Mouse (Mus musculus) spleen, adult 2 months (tissue): ENCODE results near the gene Ice1.

Experiments used
- CTCF ChIP-seq: fragments of 200-500 bp; IDR thresholded peaks from 2 replicates; pipeline ENCODE4 v1.5.1; 2011; ENCODE audit warnings: mild to moderate bottlenecking, inconsistent platforms; ENCODE audit not compliant: insufficient read depth, insufficient read length, insufficient replicate concordance; ENCODE audit errors: extremely low read depth
- POLR2A ChIP-seq: fragments of 200-500 bp; IDR thresholded peaks from 2 replicates; pipeline ENCODE4 v1.6.1; 2011; ENCODE audit warnings: low read depth, low read length, inconsistent platforms

DNA sequence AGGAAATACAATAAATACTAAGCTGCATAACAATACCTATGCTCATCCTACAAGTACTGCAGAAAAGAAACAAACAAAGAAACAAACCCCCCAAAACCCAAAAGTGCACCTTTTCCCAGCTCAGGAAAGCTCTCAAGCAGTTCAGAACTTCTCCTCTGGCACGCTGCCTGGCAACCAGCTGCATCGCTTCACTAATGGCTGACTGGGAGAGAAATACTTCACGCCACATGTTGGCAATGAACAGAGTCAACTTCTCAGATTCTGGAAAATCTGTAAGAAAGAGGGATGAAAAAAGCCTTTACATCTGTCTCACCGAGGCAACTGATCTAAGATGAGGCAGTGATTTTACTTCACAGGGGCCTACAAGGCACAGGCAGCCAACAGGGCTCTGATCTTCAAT lies 38.5 kb downstream of the Ice1 start:
- TF ChIP-seq CTCF (no peak), POLR2A (no peak)
